Mouse (Mus musculus): ENCODE data around the gene Skap1.

DNA sequence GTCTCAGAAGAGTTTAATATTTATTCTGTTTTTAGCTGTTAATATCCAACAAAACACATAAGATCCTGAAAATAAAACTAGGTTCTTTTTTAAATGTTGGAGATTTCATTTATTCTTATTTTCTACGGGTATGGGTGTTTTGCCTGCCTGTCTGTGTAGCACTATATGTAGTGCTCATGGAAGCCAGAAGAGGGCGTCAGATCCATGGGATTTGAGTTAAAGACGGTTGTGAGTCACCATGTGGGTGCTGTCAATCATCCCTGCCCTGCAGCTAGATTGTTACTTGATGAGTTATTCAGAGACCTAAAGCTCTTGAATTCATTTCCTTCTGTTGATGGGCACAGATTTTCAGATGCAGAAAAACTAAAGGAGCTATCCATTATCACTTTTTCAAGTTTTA, 108.1 kb downstream of the Skap1 start:
- TF ChIP-seq CTCF (IDR thresholded peaks at IDR 0.05; ENCODE audit: low read depth) (no peak), EP300 (IDR thresholded peaks at IDR 0.05; ENCODE audit: low read depth) (no peak)
